Mouse (Mus musculus): ENCODE measurements around the gene Calml4. TPM values are rescaled to one million over a fixed set of nuclear protein-coding genes. Genes with fewer than 3 reads are reported as not detected.
"Not testable (repeated sequence)": the region's sequence is repeated elsewhere in the genome, so short reads cannot be mapped to it uniquely, and the experiment has no call there.

Gene Calml4
- polyA plus RNA-seq, 2 experiments from 2014 or later, result 0.63 to 1.0 TPM

- ATAC-seq, result no peak
These were observed 22.0 kb upstream of the Calml4 start for GRCm38 (mm10) chr9:62835705-62836446.

- no peak for ATAC-seq
These were observed 20.3 kb upstream of the Calml4 start for GRCm38 (mm10) chr9:62837611-62838010.

GRCm38 (mm10) chr9:62838146-62838505 lies 19.8 kb upstream of the Calml4 start:
- peak; percentile 4 for ATAC-seq

- ATAC-seq, result peak; percentile 96
These were observed 19.2 kb upstream of the Calml4 start, which contains the start of gene Cln6 for GRCm38 (mm10) chr9:62838506-62839171. Cln6 (plus strand) TSS chr9:62838785.

- ATAC-seq, result no peak
These were observed 18.6 kb upstream of the Calml4 start for GRCm38 (mm10) chr9:62839172-62839770.

DNA sequence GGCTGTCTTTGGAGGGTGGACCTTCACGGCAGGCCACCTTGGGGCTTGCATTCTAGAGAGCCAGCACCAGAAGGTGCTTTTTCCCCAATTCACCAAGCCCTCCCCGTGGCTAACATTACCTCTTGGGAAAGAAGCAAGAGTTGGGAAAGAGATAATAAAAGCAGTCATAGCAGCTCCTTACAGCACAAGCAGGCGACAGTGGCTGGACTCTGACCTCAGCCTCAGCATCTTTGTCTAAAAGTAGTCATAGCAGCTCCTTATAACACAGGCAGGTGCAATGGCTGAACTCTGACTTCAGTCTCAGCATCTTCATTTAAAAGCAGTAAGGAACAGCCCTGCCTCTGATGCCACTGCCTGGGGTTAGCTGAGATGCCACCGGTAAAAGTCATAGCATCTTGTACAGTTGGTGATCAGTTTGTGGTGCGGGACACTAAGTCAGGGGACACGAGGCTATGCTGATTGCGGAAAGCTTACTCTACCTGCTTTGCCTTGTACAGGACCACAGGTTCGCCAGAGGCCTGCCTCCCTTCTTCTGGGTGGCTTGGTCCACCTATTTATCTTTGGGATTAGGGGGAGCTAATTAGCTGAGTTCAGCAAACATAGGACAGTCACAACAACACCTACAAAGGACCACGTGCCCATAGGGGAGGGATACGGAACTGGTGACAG lies 14.4 kb upstream of the Calml4 start:
- no peak for ATAC-seq

GRCm38 (mm10) chr9:62844461-62844860 lies 13.4 kb upstream of the Calml4 start:
- no peak for ATAC-seq

DNA sequence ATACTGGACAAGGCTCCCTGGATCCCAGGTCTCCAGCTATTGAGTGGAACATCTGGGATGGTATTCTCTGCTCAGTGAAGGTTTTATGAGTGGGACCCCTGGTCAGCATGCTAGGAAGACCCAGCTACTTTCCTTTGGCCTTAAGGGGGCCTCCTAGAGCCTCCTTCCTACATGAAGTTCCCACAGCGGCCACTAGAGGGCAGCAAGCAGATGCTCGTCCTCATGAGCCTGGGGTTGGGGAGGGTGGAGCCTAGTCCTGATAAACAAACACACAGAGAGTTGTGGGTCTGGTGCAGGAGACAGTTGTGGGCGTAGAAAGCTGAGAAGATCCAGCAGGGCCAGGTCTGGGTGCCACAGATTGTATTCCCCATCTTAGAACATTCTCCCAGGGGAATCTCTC lies 10.2 kb upstream of the Calml4 start:
- peak; percentile 83 for ATAC-seq

DNA sequence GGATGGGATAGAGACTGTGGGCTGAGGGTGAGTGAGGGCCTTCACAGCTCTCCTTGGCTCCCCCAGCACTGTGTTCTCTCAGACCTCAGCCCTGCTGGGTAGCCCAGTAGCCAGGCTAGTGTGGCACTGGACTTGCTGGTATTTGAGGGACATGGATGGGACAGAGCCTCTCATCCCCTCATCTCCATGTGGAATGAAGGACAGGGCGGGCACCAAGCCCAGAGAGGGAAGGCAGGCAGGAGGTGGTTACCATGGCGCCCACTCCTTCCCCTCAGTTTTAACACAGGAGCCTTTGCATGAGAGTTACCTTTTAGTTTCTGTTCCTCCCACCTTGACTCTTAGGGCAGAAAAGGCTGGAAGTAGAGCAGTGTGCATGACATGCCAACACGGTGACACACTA lies 9.2 kb upstream of the Calml4 start:
- ATAC-seq, result no peak

GRCm38 (mm10) chr9:62851571-62851970 lies 6.3 kb upstream of the Calml4 start:
- ATAC-seq, result no peak

DNA sequence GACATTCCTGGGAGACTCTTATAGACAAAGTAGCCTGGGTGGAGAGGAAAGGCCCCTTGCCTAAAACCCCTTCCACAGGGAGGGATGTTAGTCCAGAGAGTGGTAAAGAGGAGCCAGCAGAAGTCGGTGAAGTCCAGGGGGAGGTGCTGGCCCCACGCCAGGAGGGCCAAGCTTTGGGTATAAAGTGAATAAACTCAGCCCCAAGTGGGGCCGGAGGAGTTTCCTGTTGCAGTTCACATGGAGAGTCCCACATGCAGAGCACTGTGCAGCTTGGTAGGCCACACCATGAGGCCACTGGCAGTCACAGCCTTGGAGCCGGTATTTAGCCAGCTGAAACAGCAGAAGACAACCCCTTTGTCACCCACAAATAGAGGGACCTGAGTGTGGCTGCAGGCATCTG lies 3.4 kb upstream of the Calml4 start:
- no peak for ATAC-seq

DNA sequence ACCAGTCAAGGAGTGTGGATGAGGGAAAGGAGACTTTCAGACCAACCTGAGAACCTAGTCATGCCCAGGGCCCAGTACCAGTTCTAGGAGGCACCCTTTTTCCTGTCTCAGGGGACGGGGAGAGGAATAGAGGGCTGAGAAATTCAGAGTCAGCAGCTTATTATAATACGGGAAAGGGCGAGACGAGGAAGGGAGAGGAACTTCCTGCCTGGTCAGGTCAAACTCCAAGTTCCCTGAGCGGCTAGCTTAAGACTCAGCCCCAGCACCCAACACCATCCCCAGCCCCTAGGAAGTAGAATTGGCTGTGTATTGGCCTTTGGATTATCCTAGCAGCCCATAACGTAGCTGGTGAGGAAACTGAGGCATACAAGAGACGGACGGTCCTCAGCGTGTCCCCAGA lies 664 bp upstream of the Calml4 start:
- ATAC-seq, result no peak

DNA sequence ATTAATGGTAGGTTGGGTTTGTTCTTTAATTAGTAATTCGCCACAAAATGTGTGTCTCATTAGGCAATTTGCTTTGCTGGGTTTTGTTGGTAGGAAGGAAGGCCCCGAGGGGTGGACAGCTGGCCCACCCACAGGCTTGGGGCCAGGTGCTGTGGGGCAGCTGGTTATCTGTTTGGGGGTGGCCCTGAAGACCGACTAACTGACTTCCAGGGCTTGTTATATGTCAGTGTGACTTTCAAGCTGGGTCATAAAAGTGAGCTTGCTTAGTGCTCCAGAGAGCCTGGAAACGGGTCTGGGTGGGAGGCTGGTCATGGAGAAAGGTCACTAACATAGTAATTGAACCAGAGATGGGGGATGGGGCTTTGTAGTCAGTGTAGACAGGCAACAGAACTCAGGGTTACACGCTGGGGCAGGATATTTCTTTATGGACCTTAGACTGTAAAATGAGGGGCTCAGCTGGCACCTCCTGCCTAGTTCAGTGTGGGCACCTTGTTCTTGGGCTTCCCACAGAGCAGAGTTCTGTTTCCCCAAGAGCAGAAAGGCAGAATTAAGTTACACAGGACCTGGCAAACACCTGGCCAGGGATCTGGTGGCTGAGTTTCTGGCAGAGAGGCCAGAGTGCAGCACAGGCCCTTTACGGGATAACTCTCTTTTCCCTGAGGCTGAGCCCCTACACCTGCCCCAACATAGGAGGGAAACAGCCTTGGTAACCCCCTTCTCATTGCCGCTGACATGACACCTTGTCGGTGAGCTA lies 563 bp downstream of the Calml4 start:
- ATAC-seq, result no peak

GRCm38 (mm10) chr9:62860102-62860501 lies 2.2 kb downstream of the Calml4 start:
- not testable (repeated sequence) for ATAC-seq

GRCm38 (mm10) chr9:62860866-62861265 lies 3.0 kb downstream of the Calml4 start:
- no peak for ATAC-seq

DNA sequence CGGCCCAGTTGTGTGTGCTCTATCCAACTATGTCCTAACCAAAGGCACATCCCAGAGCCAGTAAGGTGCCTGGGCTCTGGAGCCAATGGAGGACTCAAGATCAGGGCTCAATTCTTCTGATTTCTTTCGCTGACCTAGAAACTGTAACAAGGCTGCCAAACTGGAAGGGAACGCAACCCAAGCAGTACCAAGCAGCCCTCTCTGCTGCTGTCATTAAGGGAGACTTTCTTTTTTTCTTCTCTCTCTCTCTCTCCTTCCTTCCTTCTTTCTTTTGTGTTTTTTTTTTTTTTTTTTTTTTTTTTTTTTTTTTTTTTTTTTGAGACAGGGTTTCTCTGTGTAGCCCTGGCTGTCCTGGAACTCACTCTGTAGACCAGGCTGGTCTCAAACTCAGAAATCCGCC lies 11.4 kb downstream of the Calml4 start:
- ATAC-seq, result not testable (repeated sequence)

DNA sequence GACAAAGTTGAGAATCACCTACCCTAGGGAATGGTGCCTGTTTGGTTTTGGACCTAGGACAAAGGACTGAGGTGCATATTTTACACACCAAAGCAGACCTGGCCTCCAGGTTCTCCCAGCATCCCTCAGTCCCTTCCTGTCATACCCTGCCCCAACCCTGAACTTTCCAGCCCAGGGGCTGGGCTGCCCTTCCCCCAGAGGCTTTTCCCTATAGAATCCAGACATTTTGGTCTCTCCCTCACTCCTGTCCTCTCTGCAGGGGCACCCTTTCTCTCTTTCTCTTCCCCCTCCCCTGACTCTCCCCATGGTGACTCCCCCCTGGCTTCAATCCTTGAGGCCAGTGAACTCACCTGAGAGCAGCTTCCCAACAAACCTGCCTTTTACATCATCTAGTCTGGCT lies 12.8 kb downstream of the Calml4 start:
- no peak for ATAC-seq

- no peak for ATAC-seq
These were observed 19.2 kb downstream of the Calml4 start for GRCm38 (mm10) chr9:62876966-62877616.

GRCm38 (mm10) chr9:62877825-62878224 lies 19.9 kb downstream of the Calml4 start:
- ATAC-seq, result no peak

GRCm38 (mm10) chr9:62881871-62882270 lies 24.0 kb downstream of the Calml4 start:
- no peak for ATAC-seq

- ATAC-seq, result no peak
These were observed 36.6 kb downstream of the Calml4 start for GRCm38 (mm10) chr9:62894486-62894885.

GRCm38 (mm10) chr9:62901736-62902135 lies 43.9 kb downstream of the Calml4 start:
- ATAC-seq, result no peak
